Mouse (Mus musculus): Measurements from ENCODE around the gene B4galnt4.

GRCm38 (mm10) chr7:141042539-141042938 lies 18.4 kb upstream of the B4galnt4 start:
- TF ChIP-seq CTCF (IDR thresholded peaks at IDR 0.05; ENCODE audit: extremely low read depth, insufficient read depth, low read length) (no peak), POLR2A (IDR thresholded peaks at IDR 0.05; ENCODE audit: extremely low read depth, insufficient read depth, low read length) (no peak)

Data from cortical plate, adult 2 months (tissue).